Mouse (Mus musculus) olfactory bulb, adult 2 months (tissue): ENCODE data around the gene Chek2. TPM values are rescaled to one million over a fixed set of nuclear protein-coding genes. Genes with fewer than 3 reads are reported as not detected.
"Not testable (repeated sequence)": the region's sequence is repeated elsewhere in the genome, so short reads cannot be mapped to it uniquely, and the experiment has no call there.

ENCODE experiments used
- H3K27ac ChIP-seq: fragments of 200-500 bp; 2 replicates; pipeline ENCODE4 v1.5.1; 2012; ENCODE audit warnings: low read depth, low read length; ENCODE audit not compliant: insufficient read depth
- H3K4me1 ChIP-seq: fragments of 200-500 bp; 2 replicates; pipeline ENCODE4 v1.6.1; 2012; ENCODE audit warnings: low read length; ENCODE audit not compliant: control insufficient read depth, insufficient read depth
- H3K4me3 ChIP-seq: fragments of 200-500 bp; 2 replicates; pipeline ENCODE4 v1.5.1; 2012; ENCODE audit warnings: mild to moderate bottlenecking, low read depth, low read length, moderate library complexity; ENCODE audit not compliant: insufficient read depth
- CTCF ChIP-seq: fragments of 200-500 bp; IDR thresholded peaks from 2 replicates; pipeline ENCODE4 v1.5.1; 2012; ENCODE audit warnings: low read depth, mild to moderate bottlenecking, low read length, moderate library complexity; ENCODE audit not compliant: insufficient read depth
- POLR2A ChIP-seq: fragments of 200-500 bp; IDR thresholded peaks from 2 replicates; pipeline ENCODE4 v1.6.1; 2012; ENCODE audit warnings: mild to moderate bottlenecking, low read depth, low read length, moderate library complexity; ENCODE audit not compliant: insufficient read depth
- WGBS: fragments of 180-500 bp; shearing (Covaris S2); methylation state at CpG from one replicate; pipeline ENCODE4 v1.1.7; 2018; 5-methylcytosine and 5-hydroxymethylcytosine counted together
- polyA plus RNA-seq: library from polyadenylated mRNA; stranded (reverse); fragments of >200 nt; gene quantifications from 2 replicates; pipeline ENCODE4 v1.2.4, GENCODE M21; 2012; ENCODE audit warnings: low replicate concordance; ENCODE audit not compliant: missing spikeins, insufficient read depth, insufficient read length

Gene Chek2
- polyA plus RNA-seq, 1 experiment = not detected

GRCm38 (mm10) chr5:110835959-110836358 is 3.8 kb upstream of the Chek2 start:
- WGBS = 38% methylated on average over 3 of the region's 3 CpGs
- no peak overlapping the region for H3K4me3 ChIP-seq
- H3K27ac ChIP-seq = no peak overlapping the region
- TF ChIP-seq POLR2A (no peak), CTCF (peak; percentile 70)
- peaks cover 2% of the 10 kb centered on the region; the same call in 1 of the 2 replicates for H3K4me1 ChIP-seq

- 94% methylated on average over 5 of the region's 5 CpGs for WGBS
These were observed 1.8 kb upstream of the Chek2 start for GRCm38 (mm10) chr5:110838016-110838415.

GRCm38 (mm10) chr5:110839038-110839677 is 621 bp upstream of the Chek2 start:
- TF ChIP-seq CTCF (no peak), POLR2A (no peak)

More at GRCm38 (mm10) chr5:110838016-110838415, 1.8 kb upstream of the Chek2 start:
- not testable (repeated sequence) for H3K4me1 ChIP-seq, H3K4me3 ChIP-seq, H3K27ac ChIP-seq

GRCm38 (mm10) chr5:110840465-110840864 is 686 bp downstream of the Chek2 start:
- TF ChIP-seq CTCF (no peak), POLR2A (no peak)
- no peak overlapping the region for H3K27ac ChIP-seq
- WGBS = 7% methylated on average over 4 of the region's 4 CpGs
- H3K4me3 ChIP-seq = no peak overlapping the region
- H3K4me1 ChIP-seq = peaks cover 2% of the 10 kb centered on the region; the same call in 1 of the 2 replicates

More at GRCm38 (mm10) chr5:110839038-110839677, 621 bp upstream of the Chek2 start:
- Histone ChIP-seq H3K27ac (peak overlapping the region; percentile 77), H3K4me3 (peak overlapping the region; percentile 93), H3K4me1 (peaks cover 2% of the 10 kb centered on the region; the same call in 1 of the 2 replicates)
- 9% methylated on average over 28 of the region's 28 CpGs for WGBS

GRCm38 (mm10) chr5:110841046-110841862 is 1.5 kb downstream of the Chek2 start:
- WGBS = 95% methylated on average over 14 of the region's 14 CpGs
- Histone ChIP-seq H3K4me1 (peaks cover 2% of the 10 kb centered on the region; the same call in 1 of the 2 replicates), H3K27ac (no peak overlapping the region), H3K4me3 (no peak overlapping the region)
- TF ChIP-seq CTCF (no peak), POLR2A (no peak)

GRCm38 (mm10) chr5:110852990-110853389 is 13.2 kb downstream of the Chek2 start:
- no peak for TF ChIP-seq CTCF
- TF ChIP-seq POLR2A = no peak
- no peak overlapping the region for H3K4me3 ChIP-seq
- WGBS = 97% methylated on average over 1 of the region's 1 CpGs
- no peak overlapping the region for H3K27ac ChIP-seq
- no peaks in the 10 kb centered on the region for H3K4me1 ChIP-seq

- Histone ChIP-seq H3K4me1 (no peaks in the 10 kb centered on the region), H3K4me3 (no peak overlapping the region), H3K27ac (no peak overlapping the region)
- WGBS = 94% methylated on average over 5 of the region's 5 CpGs
- no peak for TF ChIP-seq CTCF
These were observed 17.3 kb downstream of the Chek2 start for GRCm38 (mm10) chr5:110857091-110857490.

- WGBS = 14% methylated on average over 13 of the region's 13 CpGs
- Histone ChIP-seq H3K4me1 (no peaks in the 10 kb centered on the region), H3K27ac (peak overlapping the region; percentile 64), H3K4me3 (peak overlapping the region; percentile 35)
- TF ChIP-seq POLR2A (no peak), CTCF (no peak)
These were observed 19.4 kb downstream of the Chek2 start for GRCm38 (mm10) chr5:110859013-110859650.

GRCm38 (mm10) chr5:110860445-110860844 is 20.7 kb downstream of the Chek2 start:
- Histone ChIP-seq H3K4me1 (no peaks in the 10 kb centered on the region), H3K27ac (no peak overlapping the region), H3K4me3 (no peak overlapping the region)
- TF ChIP-seq POLR2A = no peak
- no peak for TF ChIP-seq CTCF
- 93% methylated on average over 5 of the region's 5 CpGs for WGBS
